Mouse (Mus musculus): ENCODE results near the gene Lyg2. TPM values are rescaled to one million over a fixed set of nuclear protein-coding genes. Genes with fewer than 3 reads are reported as not detected.
A peak's percentile ranks its signal among the peaks of the same experiment; 100 is the strongest.

Lyg2 gene
- polyA plus RNA-seq, 1 experiment = not detected

GRCm38 (mm10) chr1:37884451-37884850, 31.8 kb downstream of the Lyg2 start:
- Histone ChIP-seq H3K4me3 (ENCODE audit: low read depth, low read length) (no peak overlapping the region), H3K36me3 (ENCODE audit: control insufficient read depth, insufficient read depth, low read length) (peaks cover 26% of the 10 kb centered on the region), H3K4me1 (ENCODE audit: control insufficient read depth, insufficient read depth, insufficient read length, low read length) (peaks cover 3% of the 10 kb centered on the region; the same call in 1 of the 2 replicates), H3K27ac (ENCODE audit: insufficient read depth, low read depth, low read length) (no peak overlapping the region), H3K27me3 (ENCODE audit: control insufficient read depth, insufficient read depth, low read length) (no peaks in the 10 kb centered on the region)
- WGBS = 75% methylated on average over 4 of the region's 4 CpGs
- no peak for TF ChIP-seq CTCF (IDR thresholded peaks at IDR 0.05; ENCODE audit: extremely low read depth, insufficient read length, insufficient replicate concordance, low read depth, low read length)
- TF ChIP-seq POLR2A (IDR thresholded peaks at IDR 0.05; ENCODE audit: low read depth, low read length) = no peak

- no peak for TF ChIP-seq CTCF (IDR thresholded peaks at IDR 0.05; ENCODE audit: extremely low read depth, insufficient read length, insufficient replicate concordance, low read depth, low read length)
- no peak for TF ChIP-seq POLR2A (IDR thresholded peaks at IDR 0.05; ENCODE audit: low read depth, low read length)
- H3K36me3 ChIP-seq (ENCODE audit: control insufficient read depth, insufficient read depth, low read length) = peaks cover 35% of the 10 kb centered on the region
- H3K4me1 ChIP-seq (ENCODE audit: control insufficient read depth, insufficient read depth, insufficient read length, low read length) = no peaks in the 10 kb centered on the region
- H3K27ac ChIP-seq (ENCODE audit: insufficient read depth, low read depth, low read length) = no peak overlapping the region
- 75% methylated on average over 4 of the region's 4 CpGs for WGBS
- H3K27me3 ChIP-seq (ENCODE audit: control insufficient read depth, insufficient read depth, low read length) = no peaks in the 10 kb centered on the region
- no peak overlapping the region for H3K4me3 ChIP-seq (ENCODE audit: low read depth, low read length)
Measured at GRCm38 (mm10) chr1:37883411-37883810, 32.9 kb downstream of the Lyg2 start.

- H3K36me3 ChIP-seq (ENCODE audit: control insufficient read depth, insufficient read depth, low read length) = peaks cover 41% of the 10 kb centered on the region
- TF ChIP-seq CTCF (IDR thresholded peaks at IDR 0.05; ENCODE audit: extremely low read depth, insufficient read length, insufficient replicate concordance, low read depth, low read length) (no peak), POLR2A (IDR thresholded peaks at IDR 0.05; ENCODE audit: low read depth, low read length) (no peak)
- H3K4me3 ChIP-seq (ENCODE audit: low read depth, low read length) = no peak overlapping the region
- H3K27ac ChIP-seq (ENCODE audit: insufficient read depth, low read depth, low read length) = no peak overlapping the region
- H3K27me3 ChIP-seq (ENCODE audit: control insufficient read depth, insufficient read depth, low read length) = no peaks in the 10 kb centered on the region
- WGBS = 92% methylated on average over 13 of the region's 13 CpGs
- no peaks in the 10 kb centered on the region for H3K4me1 ChIP-seq (ENCODE audit: control insufficient read depth, insufficient read depth, insufficient read length, low read length)
Measured at GRCm38 (mm10) chr1:37877736-37878460, 38.4 kb downstream of the Lyg2 start.

GRCm38 (mm10) chr1:37873157-37873556, 43.1 kb downstream of the Lyg2 start:
- H3K4me3 ChIP-seq (ENCODE audit: low read depth, low read length) = no peak overlapping the region
- WGBS = 43% methylated on average over 4 of the region's 4 CpGs
- H3K4me1 ChIP-seq (ENCODE audit: control insufficient read depth, insufficient read depth, insufficient read length, low read length) = peaks cover 2% of the 10 kb centered on the region; the same call in 1 of the 2 replicates
- no peak for TF ChIP-seq POLR2A (IDR thresholded peaks at IDR 0.05; ENCODE audit: low read depth, low read length)
- no peak for TF ChIP-seq CTCF (IDR thresholded peaks at IDR 0.05; ENCODE audit: extremely low read depth, insufficient read length, insufficient replicate concordance, low read depth, low read length)
- H3K36me3 ChIP-seq (ENCODE audit: control insufficient read depth, insufficient read depth, low read length) = peaks cover 16% of the 10 kb centered on the region
- H3K27me3 ChIP-seq (ENCODE audit: control insufficient read depth, insufficient read depth, low read length) = no peaks in the 10 kb centered on the region
- no peak overlapping the region for H3K27ac ChIP-seq (ENCODE audit: insufficient read depth, low read depth, low read length)

GRCm38 (mm10) chr1:37872131-37873067, 43.9 kb downstream of the Lyg2 start:
- TF ChIP-seq CTCF (IDR thresholded peaks at IDR 0.05; ENCODE audit: extremely low read depth, insufficient read length, insufficient replicate concordance, low read depth, low read length) (peak; percentile 7; the same call in 1 of the 2 replicates), POLR2A (IDR thresholded peaks at IDR 0.05; ENCODE audit: low read depth, low read length) (peak; percentile 28; the same call in 1 of the 2 replicates)

GRCm38 (mm10) chr1:37871704-37872103, 44.6 kb downstream of the Lyg2 start, which contains the start of gene Lipt1:
TSS of gene Lipt1 (plus strand) at chr1:37871738.
- Histone ChIP-seq H3K36me3 (ENCODE audit: control insufficient read depth, insufficient read depth, low read length) (peaks cover 9% of the 10 kb centered on the region), H3K4me3 (ENCODE audit: low read depth, low read length) (peak within 1 kb of the TSS; percentile 85), H3K27ac (ENCODE audit: insufficient read depth, low read depth, low read length) (peak within 1 kb of the TSS; percentile 69), H3K4me1 (ENCODE audit: control insufficient read depth, insufficient read depth, insufficient read length, low read length) (peaks cover 2% of the 10 kb centered on the region; the same call in 1 of the 2 replicates), H3K27me3 (ENCODE audit: control insufficient read depth, insufficient read depth, low read length) (no peaks in the 10 kb centered on the region)
- WGBS = 12% methylated on average over 7 of the region's 7 CpGs
- no peak for TF ChIP-seq CTCF (IDR thresholded peaks at IDR 0.05; ENCODE audit: extremely low read depth, insufficient read length, insufficient replicate concordance, low read depth, low read length)
- TF ChIP-seq POLR2A (IDR thresholded peaks at IDR 0.05; ENCODE audit: low read depth, low read length) = no peak

More at GRCm38 (mm10) chr1:37872131-37873067, 43.9 kb downstream of the Lyg2 start:
- Histone ChIP-seq H3K27ac (ENCODE audit: insufficient read depth, low read depth, low read length) (peak overlapping the region; percentile 69), H3K4me3 (ENCODE audit: low read depth, low read length) (peak overlapping the region; percentile 85), H3K36me3 (ENCODE audit: control insufficient read depth, insufficient read depth, low read length) (peaks cover 12% of the 10 kb centered on the region), H3K27me3 (ENCODE audit: control insufficient read depth, insufficient read depth, low read length) (no peaks in the 10 kb centered on the region), H3K4me1 (ENCODE audit: control insufficient read depth, insufficient read depth, insufficient read length, low read length) (peaks cover 2% of the 10 kb centered on the region; the same call in 1 of the 2 replicates)
- 1% methylated on average over 33 of the region's 33 CpGs for WGBS

Measured in small intestine, adult 2 months (tissue).